Mouse (Mus musculus): ENCODE data around the gene Sorcs1. TPM values are rescaled to one million over a fixed set of nuclear protein-coding genes. Genes with fewer than 3 reads are reported as not detected.

Gene Sorcs1
- total RNA-seq (2021), result 1 to 10 TPM; 8.0 to 9.8 TPM

DNA sequence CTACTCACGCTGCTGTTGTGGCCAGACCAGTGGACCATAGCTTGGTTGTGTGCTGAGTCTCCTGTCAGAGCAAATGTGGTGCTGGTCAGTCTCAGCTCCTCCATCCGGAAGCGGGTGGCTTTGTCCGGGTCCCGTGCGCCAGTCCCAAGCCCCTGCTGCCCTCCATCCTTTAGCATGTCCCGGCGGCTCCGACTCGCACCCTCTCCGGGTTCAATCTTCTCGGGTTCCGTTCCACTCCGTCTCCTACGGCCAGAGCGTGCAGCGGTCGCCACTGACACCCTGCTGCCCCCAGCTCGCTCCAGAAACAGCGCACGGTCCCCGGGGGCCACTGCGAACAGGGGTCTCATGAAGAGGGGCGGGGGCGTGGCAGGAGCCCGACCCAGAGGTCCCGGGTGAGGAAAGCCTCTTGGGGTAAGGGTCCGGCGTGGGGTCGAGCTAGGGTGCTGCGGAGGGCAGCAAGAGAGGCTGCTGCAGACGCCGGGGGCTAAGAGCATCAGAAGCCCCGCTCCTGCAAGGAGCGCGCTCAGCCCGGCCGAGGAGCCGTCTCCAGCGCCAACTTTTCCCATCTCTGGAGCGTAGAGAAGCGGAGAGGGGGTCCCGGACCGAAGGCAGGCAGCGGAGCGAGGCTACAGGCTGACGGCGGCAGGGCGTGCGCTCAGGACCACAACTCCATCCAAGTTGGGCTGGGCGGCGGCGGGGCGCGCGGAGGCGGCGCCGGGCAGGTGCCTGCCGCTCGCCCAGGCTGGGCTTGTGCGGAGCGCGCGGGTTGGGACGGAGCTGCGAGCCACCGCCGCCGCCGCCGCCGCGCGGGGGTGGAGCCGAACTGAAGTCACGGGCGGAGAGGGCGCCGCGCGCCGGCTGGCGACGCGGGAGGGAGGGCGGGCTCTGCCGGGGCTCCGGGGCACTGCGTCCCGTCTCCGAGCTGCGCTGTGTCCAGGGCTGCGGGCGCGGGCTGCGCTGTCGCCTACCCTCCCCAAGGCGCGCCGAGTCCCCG lies at the start of gene Sorcs1:
Sorcs1 (minus strand) TSS at position 744 of the 994 bp plus-strand sequence.
- peak; percentile 51 to 55 for DNase-seq

DNA sequence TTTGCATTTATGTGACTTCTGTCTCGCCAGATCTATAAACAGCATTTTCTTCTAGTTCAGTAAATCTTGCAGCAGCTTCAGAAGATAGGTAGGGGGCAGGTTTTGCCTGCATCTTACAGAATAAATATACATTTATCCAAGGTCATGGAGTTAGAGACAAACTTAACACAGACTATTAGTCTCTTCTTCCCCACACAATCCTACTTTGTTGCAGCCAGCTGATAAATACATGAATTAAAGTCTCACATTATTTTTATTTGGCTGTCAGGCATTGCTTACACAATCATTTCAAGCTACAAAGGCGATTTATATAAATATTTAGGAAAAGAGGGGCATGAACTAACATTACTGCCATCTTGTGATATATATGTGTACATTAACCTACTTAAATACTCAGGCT lies 4.8 kb upstream of the Sorcs1 start:
- DNase-seq, result no peak

DNA sequence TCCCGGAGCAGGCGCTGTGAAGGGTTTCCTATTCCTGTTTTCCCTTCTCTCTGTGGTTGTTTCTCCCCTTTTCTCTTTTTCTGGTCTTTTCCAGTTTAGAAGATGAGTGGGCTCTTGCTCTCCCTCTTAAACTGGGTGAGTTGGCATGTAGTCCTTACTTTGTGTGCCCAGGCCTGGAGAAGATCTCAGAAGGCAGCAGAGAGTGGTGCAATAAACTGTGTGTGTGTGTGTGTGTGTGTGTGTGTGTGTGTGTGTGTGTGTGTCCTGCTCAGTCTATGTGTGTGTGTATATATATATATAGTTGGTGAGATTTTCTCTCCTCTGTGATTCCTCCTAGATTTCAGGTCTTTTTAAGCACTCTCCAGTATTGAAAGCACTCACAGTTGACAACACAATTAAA lies 500 bp upstream of the Sorcs1 start:
- DNase-seq, result no peak

DNA sequence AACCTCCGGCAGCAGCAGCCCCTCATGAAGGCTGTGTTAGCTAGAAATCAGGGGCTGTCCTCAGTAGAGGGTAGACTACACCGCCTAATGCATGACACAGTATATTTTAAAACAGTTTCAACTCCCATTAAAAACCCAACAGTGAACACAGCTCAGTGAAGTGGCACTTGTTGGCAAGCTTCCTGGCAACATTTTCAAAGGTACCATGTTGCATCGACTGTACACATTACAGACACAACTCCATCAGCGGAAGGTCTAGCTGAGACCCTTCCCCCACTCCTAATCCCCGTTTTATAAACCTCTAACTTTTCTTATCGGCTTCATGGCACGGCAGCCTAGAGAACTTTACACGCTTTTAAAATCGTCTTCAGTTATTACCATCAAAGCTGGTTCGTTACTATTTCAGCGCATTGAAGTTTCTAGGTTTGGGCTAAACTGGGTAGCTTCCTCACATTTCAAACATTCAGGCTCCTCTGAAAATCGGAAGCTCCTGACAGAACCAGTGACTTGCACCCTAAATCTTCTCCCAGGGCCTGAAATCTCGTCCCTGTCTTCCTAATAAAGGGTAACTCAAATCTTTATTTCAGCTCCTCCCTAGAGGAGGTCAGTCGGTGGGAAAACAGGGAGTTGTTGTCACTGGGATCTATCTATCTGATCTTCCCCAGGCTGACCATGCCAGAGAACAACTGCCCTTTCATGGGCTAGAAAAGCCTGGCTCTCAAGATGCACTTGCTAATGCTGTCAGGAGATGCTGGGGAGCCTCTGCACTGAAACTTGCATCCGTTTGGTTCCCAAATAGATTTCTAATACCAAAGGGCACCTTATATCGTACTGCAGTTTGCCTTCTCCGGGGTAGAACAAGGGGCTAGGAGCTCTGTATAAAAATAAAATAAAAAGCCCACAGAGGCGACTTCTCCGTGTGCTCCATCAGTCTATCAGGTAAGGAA lies 1.6 kb downstream of the Sorcs1 start:
- DNase-seq, result peak in 1 of 2 experiments; percentile 14

DNA sequence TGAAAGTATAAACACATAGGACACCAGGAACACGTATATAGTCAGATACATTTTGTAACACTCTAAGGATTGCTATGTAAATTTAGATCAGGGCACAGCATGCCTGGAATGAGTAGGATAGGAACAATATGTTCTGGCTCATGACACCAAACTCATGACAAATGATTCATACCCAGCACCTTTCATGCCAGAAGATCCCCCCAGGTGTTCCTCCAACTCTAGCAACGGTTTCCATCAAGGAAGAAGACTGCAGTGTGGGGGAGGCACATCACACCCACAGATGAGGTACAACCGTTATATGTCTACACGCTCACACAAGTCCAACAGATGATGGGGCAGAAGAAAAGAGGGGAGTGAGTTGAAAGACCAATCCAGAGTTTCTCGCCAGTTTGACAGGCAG lies 3.5 kb downstream of the Sorcs1 start:
- no peak for DNase-seq

DNA sequence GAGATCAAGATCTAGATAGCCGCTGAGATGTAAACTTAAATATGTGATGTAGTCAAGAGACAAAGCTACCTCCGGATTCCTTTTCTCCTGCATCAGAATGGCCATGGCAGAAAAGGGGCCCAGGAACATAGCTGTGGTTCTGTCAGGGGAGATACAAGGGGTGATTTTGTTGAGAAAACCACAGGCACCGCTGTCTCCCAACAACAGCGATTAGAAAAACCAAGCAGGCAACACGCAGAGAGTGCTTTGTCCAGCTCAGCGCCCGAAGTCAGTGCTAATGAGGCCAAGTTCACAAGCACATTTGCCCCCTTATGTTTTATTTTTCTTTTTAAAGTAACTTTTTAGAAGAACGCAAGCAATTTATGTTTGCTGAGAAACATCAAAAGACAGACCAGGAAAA lies 10.9 kb downstream of the Sorcs1 start:
- DNase-seq, result no peak

DNA sequence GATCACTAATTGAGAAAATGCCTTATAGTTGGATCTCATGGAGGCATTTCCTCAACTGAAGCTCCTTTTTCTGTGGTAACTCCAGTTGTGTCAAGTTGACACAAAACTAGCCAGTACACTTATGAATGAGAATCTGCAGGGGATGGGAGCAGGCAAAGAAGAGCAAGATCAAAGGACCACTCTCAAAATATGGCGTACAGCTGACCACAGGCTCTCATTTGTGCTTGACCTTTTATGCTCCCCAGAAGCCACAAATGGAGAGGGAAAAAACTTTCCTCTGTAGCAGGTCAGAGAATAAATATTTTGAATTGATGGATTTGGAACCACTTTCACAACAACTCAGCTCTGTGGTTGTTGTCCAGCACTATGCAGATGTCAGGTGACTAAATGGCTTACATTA lies 14.1 kb downstream of the Sorcs1 start:
- DNase-seq, result no peak

DNA sequence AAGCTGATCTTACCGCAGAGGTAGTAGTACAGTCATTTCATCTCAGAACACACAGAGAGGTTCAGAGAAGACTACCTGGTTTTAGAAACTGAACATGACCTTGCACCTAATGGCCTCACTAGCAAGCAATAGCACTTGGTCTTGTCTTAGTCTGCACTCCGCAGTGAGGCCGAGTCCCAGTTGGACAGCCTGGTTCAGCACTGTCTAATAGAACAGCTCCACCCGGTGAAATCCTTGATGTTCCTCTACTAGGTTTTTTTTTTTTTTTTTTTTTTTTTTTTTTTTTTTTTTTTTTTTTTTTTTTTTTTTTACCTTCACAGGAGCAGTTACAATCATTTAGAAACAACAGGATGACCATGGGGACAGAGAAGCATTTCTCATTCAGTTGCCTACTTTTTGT lies 19.3 kb downstream of the Sorcs1 start:
- no peak for DNase-seq

DNA sequence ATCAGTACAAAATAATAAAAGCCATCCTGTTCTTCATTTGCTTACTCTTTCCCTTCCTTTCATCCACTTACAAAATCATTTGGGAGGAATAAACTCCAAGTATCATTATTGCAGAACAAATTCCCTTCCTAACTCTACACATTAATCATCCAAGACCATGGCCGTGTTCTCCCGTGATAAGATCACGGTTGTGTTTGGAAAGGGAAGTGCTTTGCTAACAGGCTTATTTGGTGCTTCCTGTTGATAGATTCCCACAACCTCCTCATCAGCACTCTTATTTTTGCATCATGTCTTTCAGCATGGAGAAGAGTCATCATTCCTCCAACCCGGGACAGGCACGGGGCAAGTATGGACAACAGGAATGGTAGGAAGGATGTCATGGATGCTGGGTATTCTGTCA lies 25.7 kb downstream of the Sorcs1 start:
- no peak for DNase-seq

DNA sequence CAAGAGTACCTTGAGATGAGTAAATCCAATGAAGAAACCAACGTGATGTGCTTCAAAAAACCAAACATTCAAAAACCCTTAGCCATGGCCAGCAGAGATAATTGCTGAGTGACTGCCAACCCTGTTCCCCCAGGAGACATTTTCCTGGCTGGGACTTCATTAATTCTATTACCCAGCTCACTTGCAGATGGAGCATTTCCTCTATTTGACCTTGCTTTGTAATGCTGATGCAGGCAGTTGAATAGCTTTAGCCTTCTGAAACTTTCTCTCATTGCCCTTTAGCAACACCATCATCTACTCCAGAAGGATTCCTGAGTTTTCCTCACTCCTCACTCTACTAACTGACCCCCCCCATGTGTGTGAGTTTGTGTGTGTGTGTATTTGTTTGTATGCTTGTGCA lies 34.6 kb downstream of the Sorcs1 start:
- DNase-seq, result no peak

DNA sequence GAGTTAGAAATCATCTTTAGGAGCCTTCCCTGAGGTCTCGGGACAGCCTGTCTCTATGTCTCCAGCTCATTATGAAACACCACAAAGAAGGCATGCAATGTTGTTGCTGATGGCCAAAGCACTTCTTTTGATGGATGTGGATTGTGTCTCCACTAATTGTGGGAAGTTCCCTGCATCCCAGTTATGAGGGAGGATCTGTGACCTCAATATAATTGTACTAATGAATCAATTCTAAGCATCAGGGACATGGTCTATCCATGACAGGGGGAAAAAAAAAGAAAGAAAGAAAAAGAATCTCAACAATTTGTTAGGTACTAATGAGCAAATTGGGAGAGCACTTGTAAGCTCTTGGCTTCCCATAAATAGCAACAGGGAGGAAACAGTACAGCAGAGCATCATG lies 36.3 kb downstream of the Sorcs1 start:
- DNase-seq, result no peak

DNA sequence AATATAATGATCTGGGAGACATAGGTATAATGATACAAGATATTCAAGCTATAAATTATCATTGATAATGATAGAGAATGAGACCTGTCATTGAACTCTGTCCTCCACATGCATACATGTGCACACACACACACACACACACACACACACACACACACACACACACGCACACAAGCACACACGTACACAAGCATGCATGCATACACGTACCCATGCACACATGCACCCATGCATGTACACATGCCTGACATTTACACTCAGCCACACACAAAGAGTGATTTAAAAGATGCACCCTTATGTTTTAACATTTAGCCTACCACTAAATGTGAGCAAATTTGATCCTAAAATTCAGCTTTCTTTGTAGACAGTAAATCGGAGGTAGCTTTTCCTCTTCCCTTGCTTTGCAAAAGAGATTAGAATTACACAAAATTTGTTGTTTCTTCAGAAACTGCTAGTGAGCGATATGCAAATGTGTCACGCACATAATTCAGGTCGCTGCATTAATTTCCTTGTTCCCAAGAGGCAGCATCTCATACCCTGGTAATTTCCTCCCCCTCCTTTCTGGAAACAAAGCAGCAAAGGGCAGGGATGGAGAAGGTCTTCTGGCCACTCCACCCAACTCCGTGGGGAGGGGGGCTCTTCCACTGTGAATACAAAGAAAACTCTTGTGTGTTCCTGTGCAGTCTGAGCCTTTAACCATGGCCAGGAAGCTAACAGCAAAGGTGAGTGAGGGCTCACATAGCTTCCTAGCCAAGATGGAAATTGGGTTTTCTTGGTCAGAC lies 38.0 kb downstream of the Sorcs1 start:
- DNase-seq, result no peak

DNA sequence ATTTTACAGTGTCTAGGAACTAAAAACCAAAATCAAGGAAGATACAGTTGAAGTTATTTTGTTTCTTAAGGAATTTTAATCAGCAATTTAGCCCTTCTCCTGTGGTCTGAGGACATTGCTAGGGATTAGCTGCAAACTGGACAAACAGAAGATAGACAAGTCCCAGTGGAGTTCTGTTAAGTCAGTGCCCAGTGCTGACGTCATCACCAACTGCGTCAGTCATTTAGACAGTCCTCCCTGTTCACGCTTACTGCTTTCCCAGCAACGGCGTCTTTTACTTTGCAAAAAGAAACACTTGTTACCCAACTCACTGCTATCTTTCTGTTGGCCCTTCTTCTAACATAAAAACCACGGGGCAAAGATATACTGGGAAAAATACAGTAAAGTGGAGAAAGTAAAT lies 40.3 kb downstream of the Sorcs1 start:
- DNase-seq, result no peak

DNA sequence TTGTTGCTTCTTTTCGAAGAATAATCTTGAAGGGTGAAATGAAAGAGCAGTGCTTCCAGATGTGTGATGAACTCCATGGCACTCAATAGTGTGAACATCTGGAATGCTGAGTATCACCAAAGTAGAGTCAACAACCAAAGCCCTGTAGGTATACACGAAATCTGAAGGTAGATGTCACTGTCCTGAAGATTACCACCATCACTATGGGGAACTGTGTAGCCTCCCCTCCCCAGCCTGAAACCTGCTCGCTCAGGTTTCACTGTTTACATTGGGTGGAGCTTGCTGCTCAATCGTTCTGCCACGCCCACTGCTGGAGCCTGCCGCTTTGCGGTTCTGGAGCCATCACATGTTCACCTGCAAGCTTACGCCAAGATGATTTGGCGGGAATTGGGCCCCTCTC lies 64.4 kb downstream of the Sorcs1 start:
- DNase-seq, result no peak

DNA sequence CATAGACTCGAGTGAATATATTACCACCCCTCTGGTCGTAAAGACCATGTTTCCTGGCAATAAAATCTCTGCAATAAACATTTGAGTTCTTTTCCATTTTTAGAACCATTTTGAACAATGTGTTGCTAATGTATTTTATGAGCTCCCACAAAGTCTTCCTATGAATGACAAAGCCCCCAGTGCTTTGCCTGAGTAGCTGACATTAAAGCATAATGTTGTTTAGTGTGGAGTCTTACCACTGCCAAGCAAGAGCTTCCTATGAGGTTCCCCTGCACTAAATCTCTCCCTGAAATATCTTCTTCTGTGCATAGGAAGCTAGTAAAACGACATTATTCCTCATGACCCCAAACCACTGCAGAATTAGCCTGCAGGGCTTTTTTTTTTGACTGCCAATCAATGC lies 66.8 kb downstream of the Sorcs1 start:
- no peak for DNase-seq

DNA sequence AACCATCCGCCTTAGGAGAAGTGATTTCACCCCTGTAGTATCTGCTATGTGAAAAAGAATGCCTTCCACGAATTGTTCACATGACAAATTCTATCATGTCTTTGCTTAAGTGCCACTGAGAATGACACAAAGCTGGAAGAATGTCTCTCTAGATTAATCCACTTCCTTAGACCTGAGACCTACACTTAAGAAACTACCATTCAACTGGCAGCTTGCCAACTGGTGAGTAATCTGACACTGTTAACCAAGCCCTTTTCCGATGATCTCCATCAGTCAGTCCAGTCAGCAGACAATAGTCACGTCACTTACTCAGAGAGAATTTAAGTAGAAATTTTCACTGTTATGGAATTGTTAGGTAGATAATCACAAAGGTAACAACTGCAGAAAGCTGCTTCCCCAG lies 74.6 kb downstream of the Sorcs1 start:
- DNase-seq, result no peak

DNA sequence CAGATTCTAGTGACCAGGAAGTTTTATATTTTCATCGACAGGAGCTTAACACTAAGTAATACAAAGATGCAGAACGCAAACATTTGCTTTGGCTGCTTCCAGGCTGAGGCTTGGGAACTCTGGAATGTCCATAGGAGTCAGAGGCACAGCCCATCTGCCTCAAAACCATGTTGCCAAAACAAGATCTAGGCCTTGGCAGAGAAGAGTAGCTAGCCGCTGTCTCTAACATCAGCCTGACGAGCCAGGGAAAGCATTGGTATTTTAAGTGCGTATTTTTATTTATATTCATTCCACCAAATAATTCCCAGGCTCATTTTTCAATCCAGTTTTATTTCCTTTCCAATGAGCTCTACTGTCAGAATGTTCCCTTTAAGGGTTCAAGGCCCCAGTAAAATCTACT lies 75.1 kb downstream of the Sorcs1 start:
- DNase-seq, result no peak

DNA sequence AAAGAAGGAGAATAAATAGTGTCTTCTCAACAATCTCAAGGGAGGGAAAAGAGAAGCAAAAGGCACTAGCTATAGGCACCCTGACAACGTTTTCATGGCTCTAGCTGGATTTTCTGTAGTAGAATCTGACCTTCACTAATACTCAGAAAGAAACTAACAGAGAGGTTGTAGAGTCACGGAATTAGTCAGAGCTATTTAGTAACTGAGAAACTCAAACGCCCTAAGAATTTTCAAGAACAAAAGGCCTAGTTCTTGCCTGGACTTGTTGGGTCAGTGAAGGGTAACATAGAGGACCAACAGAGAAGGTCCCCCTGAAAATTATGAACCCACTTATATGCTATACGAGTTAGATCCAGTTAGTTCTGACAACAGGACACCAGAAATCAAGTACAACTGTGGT lies 81.1 kb downstream of the Sorcs1 start:
- DNase-seq, result no peak

DNA sequence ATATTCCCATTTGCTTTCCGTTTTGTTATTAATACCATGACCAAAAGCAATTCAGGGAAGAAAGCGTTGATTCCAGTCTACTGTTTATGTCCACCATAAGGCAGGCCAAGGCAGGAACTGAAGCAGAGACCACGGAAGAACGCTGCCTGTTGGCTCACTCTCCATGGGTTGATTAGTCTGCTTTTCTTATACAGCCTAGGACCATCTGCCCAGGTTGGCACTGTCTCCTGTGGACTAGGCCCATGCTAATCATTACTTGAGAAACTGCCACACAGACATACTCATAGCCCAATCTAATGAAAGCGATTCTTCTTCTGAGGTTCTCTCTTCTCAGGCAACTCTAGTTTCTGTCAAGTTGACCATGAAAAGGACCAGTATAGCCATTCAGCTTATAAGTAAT lies 92.3 kb downstream of the Sorcs1 start:
- DNase-seq, result no peak

DNA sequence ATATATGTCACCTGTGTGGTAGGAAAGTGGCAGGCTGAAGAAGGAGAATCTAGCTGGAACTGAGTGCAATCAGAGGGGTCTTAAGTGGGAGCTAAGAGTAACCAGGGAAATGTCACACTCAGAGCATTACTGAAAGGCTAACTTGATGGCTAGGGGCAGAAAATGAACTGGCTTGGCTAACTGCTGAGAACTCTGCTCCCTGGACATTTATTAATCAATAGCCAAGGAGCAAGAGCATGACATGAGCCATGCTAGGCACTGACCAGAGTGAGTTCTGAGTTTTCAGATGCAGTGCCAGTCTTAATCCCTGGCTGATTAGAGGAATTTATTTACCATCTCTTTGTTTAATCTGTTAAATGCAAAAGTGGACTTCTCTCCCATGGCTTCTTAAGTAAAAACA lies 95.5 kb downstream of the Sorcs1 start:
- DNase-seq, result no peak

DNA sequence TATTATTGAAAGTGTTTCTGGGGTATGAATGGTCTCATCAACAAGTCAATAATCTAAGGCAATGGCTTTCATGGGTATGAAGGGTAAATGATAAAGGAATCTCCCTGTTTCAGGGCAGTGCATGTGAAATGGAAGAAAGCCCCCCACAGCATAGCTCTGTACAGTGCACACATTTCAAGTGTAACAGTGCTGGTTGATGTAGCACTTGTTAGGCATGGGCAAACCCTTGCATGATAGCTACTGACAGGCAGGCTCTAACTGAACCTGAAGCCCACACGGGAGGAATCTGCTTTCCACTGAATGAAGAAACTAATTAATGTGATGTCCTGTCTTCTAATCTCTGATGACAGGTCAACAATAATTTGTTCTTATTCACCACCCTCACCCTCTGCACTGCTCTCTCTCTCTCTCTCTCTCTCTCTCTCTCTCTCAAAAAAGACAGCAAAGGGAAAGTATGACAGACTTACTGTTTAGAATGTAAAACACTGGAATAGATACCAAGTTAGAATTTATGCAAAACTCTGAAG lies 108.7 kb downstream of the Sorcs1 start:
- DNase-seq, result no peak

DNA sequence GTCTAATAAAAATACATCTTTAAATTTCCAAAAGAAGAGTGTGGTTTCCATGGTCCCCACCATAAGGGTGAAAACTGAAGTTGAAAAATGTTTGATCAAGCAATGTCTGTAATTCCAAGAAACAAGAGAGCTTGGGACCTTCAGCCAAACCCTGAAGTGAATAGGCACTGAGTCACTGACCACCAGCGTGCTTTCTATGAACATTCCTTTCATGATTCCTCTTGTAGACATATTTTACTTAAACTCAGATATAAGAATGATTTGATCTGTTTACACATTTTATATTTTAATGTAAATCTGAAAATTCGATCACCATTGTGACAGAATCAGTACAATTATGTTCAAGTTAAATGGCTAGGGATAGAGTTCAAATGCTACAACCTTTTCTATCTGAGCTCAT lies 112.1 kb downstream of the Sorcs1 start:
- no peak for DNase-seq

Measured in layer of hippocampus, postnatal 36 days (tissue).